Mouse (Mus musculus): ENCODE data around the gene Rnaseh2c. TPM values are rescaled to one million over a fixed set of nuclear protein-coding genes. Genes with fewer than 3 reads are reported as not detected.

The Rnaseh2c gene
- polyA plus RNA-seq, 2 experiments = 103 to 107 TPM

GRCm38 (mm10) chr19:5609171-5609546 is 7.5 kb downstream of the Rnaseh2c start:
- H3K36me3 ChIP-seq (ENCODE audit: control insufficient read depth, insufficient read depth, low read length) = peaks cover 48% of the 10 kb centered on the region
- H3K4me3 ChIP-seq (replicated peaks; ENCODE audit: low read length) = peak overlapping the region; percentile 76
- H3K9me3 ChIP-seq (ENCODE audit: control insufficient read depth, low read length) = no peaks in the 10 kb centered on the region
- H3K27me3 ChIP-seq (ENCODE audit: control insufficient read depth, insufficient read depth, low read length) = no peaks in the 10 kb centered on the region
- H3K4me1 ChIP-seq (ENCODE audit: control insufficient read depth, insufficient read depth, low read length) = peaks cover 17% of the 10 kb centered on the region
- WGBS = 54% methylated on average over 10 of the region's 10 CpGs
- peak overlapping the region; percentile 85 for H3K9ac ChIP-seq (ENCODE audit: low read depth, low read length, severe bottlenecking)
- peak overlapping the region; percentile 99 for H3K27ac ChIP-seq (replicated peaks; ENCODE audit: low read depth, low read length)
- ATAC-seq (ENCODE audit: low FRiP score, low read depth) = no peak
- TF ChIP-seq POLR2A (IDR thresholded peaks at IDR 0.05; ENCODE audit: borderline replicate concordance, extremely low read depth, insufficient read depth, insufficient read length) = no peak
- H3K4me2 ChIP-seq (replicated peaks; ENCODE audit: low read depth, low read length, severe bottlenecking) = peak overlapping the region; percentile 61
- DNase-seq (ENCODE audit: low spot score) = no peak

- peak; percentile 80; the same call in 1 of the 2 replicates for TF ChIP-seq POLR2A (IDR thresholded peaks at IDR 0.05; ENCODE audit: borderline replicate concordance, extremely low read depth, insufficient read depth, insufficient read length)
- H3K36me3 ChIP-seq (ENCODE audit: control insufficient read depth, insufficient read depth, low read length) = peaks cover 42% of the 10 kb centered on the region
- peak within 1 kb of the TSS; percentile 85 for H3K9ac ChIP-seq (ENCODE audit: low read depth, low read length, severe bottlenecking)
- 1% methylated on average over 48 of the region's 55 CpGs for WGBS
- no peaks in the 10 kb centered on the region for H3K27me3 ChIP-seq (ENCODE audit: control insufficient read depth, insufficient read depth, low read length)
- H3K27ac ChIP-seq (replicated peaks; ENCODE audit: low read depth, low read length) = peak within 1 kb of the TSS; percentile 99
- peaks cover 17% of the 10 kb centered on the region for H3K4me1 ChIP-seq (ENCODE audit: control insufficient read depth, insufficient read depth, low read length)
- peak within 1 kb of the TSS; percentile 61 for H3K4me2 ChIP-seq (replicated peaks; ENCODE audit: low read depth, low read length, severe bottlenecking)
- peak within 1 kb of the TSS; percentile 76 for H3K4me3 ChIP-seq (replicated peaks; ENCODE audit: low read length)
- ATAC-seq (ENCODE audit: low FRiP score, low read depth) (peak; percentile 92), DNase-seq (ENCODE audit: low spot score) (peak; percentile 91)
- no peaks in the 10 kb centered on the region for H3K9me3 ChIP-seq (ENCODE audit: control insufficient read depth, low read length)
Measured at GRCm38 (mm10) chr19:5609547-5610404, 8.1 kb downstream of the Rnaseh2c start, which contains the start of gene Kat5. Kat5 (minus strand) TSS chr19:5610237.

GRCm38 (mm10) chr19:5611973-5612372 is 10.3 kb downstream of the Rnaseh2c start:
- Histone ChIP-seq H3K4me1 (ENCODE audit: control insufficient read depth, insufficient read depth, low read length) (peaks cover 17% of the 10 kb centered on the region), H3K9me3 (ENCODE audit: control insufficient read depth, low read length) (no peaks in the 10 kb centered on the region), H3K27ac (replicated peaks; ENCODE audit: low read depth, low read length) (no peak overlapping the region), H3K27me3 (ENCODE audit: control insufficient read depth, insufficient read depth, low read length) (no peaks in the 10 kb centered on the region), H3K4me3 (replicated peaks; ENCODE audit: low read length) (no peak overlapping the region), H3K9ac (ENCODE audit: low read depth, low read length, severe bottlenecking) (no peak overlapping the region), H3K4me2 (replicated peaks; ENCODE audit: low read depth, low read length, severe bottlenecking) (no peak overlapping the region), H3K36me3 (ENCODE audit: control insufficient read depth, insufficient read depth, low read length) (peaks cover 20% of the 10 kb centered on the region)
- DNase-seq (ENCODE audit: low spot score) = no peak
- WGBS = 94% methylated on average over 1 of the region's 1 CpGs
- ATAC-seq (ENCODE audit: low FRiP score, low read depth) = no peak
- no peak for TF ChIP-seq POLR2A (IDR thresholded peaks at IDR 0.05; ENCODE audit: borderline replicate concordance, extremely low read depth, insufficient read depth, insufficient read length)

GRCm38 (mm10) chr19:5612762-5613411 is 11.2 kb downstream of the Rnaseh2c start:
- Histone ChIP-seq H3K27me3 (ENCODE audit: control insufficient read depth, insufficient read depth, low read length) (no peaks in the 10 kb centered on the region), H3K4me3 (replicated peaks; ENCODE audit: low read length) (no peak overlapping the region), H3K4me1 (ENCODE audit: control insufficient read depth, insufficient read depth, low read length) (peaks cover 17% of the 10 kb centered on the region), H3K9me3 (ENCODE audit: control insufficient read depth, low read length) (no peaks in the 10 kb centered on the region), H3K9ac (ENCODE audit: low read depth, low read length, severe bottlenecking) (no peak overlapping the region), H3K27ac (replicated peaks; ENCODE audit: low read depth, low read length) (no peak overlapping the region), H3K36me3 (ENCODE audit: control insufficient read depth, insufficient read depth, low read length) (peaks cover 11% of the 10 kb centered on the region), H3K4me2 (replicated peaks; ENCODE audit: low read depth, low read length, severe bottlenecking) (no peak overlapping the region)
- ATAC-seq (ENCODE audit: low FRiP score, low read depth) (no peak), DNase-seq (ENCODE audit: low spot score) (no peak)
- 79% methylated on average over 3 of the region's 3 CpGs for WGBS
- TF ChIP-seq POLR2A (IDR thresholded peaks at IDR 0.05; ENCODE audit: borderline replicate concordance, extremely low read depth, insufficient read depth, insufficient read length) = no peak

GRCm38 (mm10) chr19:5614953-5615352 is 13.3 kb downstream of the Rnaseh2c start:
- ATAC-seq (ENCODE audit: low FRiP score, low read depth) (no peak), DNase-seq (ENCODE audit: low spot score) (no peak)
- Histone ChIP-seq H3K9ac (ENCODE audit: low read depth, low read length, severe bottlenecking) (no peak overlapping the region), H3K4me1 (ENCODE audit: control insufficient read depth, insufficient read depth, low read length) (peaks cover 8% of the 10 kb centered on the region; the same call in 1 of the 2 replicates), H3K36me3 (ENCODE audit: control insufficient read depth, insufficient read depth, low read length) (no peaks in the 10 kb centered on the region), H3K27me3 (ENCODE audit: control insufficient read depth, insufficient read depth, low read length) (no peaks in the 10 kb centered on the region), H3K9me3 (ENCODE audit: control insufficient read depth, low read length) (no peaks in the 10 kb centered on the region), H3K27ac (replicated peaks; ENCODE audit: low read depth, low read length) (no peak overlapping the region), H3K4me3 (replicated peaks; ENCODE audit: low read length) (no peak overlapping the region), H3K4me2 (replicated peaks; ENCODE audit: low read depth, low read length, severe bottlenecking) (no peak overlapping the region)
- TF ChIP-seq POLR2A (IDR thresholded peaks at IDR 0.05; ENCODE audit: borderline replicate concordance, extremely low read depth, insufficient read depth, insufficient read length) = no peak
- 62% methylated on average over 2 of the region's 2 CpGs for WGBS
